Mouse (Mus musculus): Measurements from ENCODE around the gene L3mbtl4. TPM values are rescaled to one million over a fixed set of nuclear protein-coding genes. Genes with fewer than 3 reads are reported as not detected.

L3mbtl4 gene
- not detected in 2 replicates for polyA plus RNA-seq (2012; ENCODE audit: low replicate concordance)

DNA sequence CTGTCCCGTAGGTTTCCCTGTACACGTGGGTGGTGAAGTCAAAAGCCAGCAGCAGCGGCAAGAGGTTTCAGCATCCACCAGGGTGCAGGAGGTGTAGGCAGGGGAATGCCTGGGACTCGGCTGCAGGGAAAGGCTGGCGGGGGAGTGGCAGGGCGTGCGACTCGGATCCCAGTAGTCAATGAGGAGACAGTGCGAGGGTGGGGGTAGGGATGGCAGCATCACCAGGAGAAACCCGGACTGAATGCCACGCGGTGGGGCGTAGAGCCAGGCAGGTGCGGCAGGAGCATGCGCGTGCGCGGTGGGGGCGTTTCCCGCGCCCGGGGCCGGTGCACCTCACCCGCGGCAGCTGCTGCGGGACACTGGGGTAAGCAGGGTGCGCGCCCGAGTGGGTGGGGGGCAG, at the start of gene L3mbtl4:
Gene L3mbtl4 (plus strand): TSS at position 271 of the 400 bp plus-strand sequence.

DNA sequence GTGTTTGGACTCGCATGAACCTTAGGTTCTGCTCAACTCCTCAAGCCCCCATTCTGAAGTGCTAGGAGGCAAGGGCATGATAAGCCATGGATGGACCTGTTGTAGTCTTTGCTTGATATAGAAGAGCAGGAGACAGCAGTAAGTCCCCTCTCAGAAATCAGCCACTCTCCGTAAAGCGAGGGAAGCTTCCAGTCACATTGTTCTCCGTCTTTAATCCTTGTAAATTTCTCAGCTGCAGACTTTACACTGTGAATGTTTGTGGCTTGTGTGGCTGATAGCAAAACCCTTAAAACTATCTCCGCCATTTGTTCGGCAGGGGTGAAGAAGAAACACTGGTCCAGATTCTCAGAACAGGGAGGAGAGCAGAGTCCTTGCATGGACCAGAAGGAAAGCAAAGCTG, 552.7 kb downstream of the L3mbtl4 start, which contains the start of gene Tmem200c:
Gene Tmem200c (plus strand): TSS at position 301 of the 400 bp plus-strand sequence.

